Mouse (Mus musculus) heart, postnatal 0 days (tissue): Measurements from ENCODE around the gene Erbb2.

ENCODE experiments used
- CTCF ChIP-seq: IDR thresholded peaks from 2 replicates; pipeline ENCODE4 v1.5.1; 2016; ENCODE audit warnings: antibody characterized with exemption, control low read depth, low read depth
- EP300 ChIP-seq: IDR thresholded peaks from 2 replicates; pipeline ENCODE4 v1.6.1; 2016; ENCODE audit warnings: antibody characterized with exemption, low read depth

DNA sequence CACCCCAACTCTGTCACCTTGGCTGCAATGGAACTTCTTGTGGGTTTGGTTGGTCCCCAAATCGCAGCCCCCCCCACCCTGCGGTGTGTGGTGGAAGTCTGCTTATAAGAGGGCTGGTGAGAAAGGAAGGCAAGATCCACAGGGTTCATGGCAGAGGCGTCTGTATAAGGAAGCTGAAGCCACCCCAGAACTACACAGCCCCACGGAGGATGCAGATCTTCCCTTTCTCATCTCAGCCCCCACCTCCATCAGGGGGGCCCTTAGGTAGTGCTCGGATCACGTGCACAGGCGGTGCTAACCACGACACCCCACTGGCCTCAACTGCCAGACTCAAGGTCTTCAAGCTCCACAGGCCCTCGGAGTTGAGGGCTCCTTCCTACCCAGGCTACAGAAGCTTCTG is 51.6 kb downstream of the Erbb2 start:
- TF ChIP-seq CTCF (no peak), EP300 (no peak)
